Mouse (Mus musculus) MEL (cell line): ENCODE measurements around the gene Rhpn2. TPM values are rescaled to one million over a fixed set of nuclear protein-coding genes. Genes with fewer than 3 reads are reported as not detected.

Source experiments
- DNase-seq: peaks from one replicate; pipeline ENCODE4 v3.0.0; 2011; ENCODE audit warnings: low read depth, low spot score
- H3K27ac ChIP-seq: 2 replicates; pipeline ENCODE4 v1.5.1; 2012; ENCODE audit warnings: low read depth, mild to moderate bottlenecking, control low read depth, low read length, moderate library complexity; ENCODE audit not compliant: control insufficient read depth
- H3K27me3 ChIP-seq, 2 experiments: fragments of 150-350 bp in 1 of 2; sonication (generic) in 1 of 2; 2 replicates each; pipeline ENCODE4 v1.6.1; 2012; ENCODE audit warnings: low read length in 2 of 2, mild to moderate bottlenecking in 2 of 2, improper control_type of control experiment in 1 of 2, moderate library complexity in 1 of 2; ENCODE audit not compliant: insufficient read depth in 2 of 2, control insufficient read depth in 1 of 2
- H3K36me3 ChIP-seq, 2 experiments: 2 replicates each; pipeline ENCODE4 v1.6.1; 2012 to 2014; ENCODE audit warnings: low read length in 2 of 2, improper control_type of control experiment in 1 of 2, inconsistent platforms in 1 of 2, mild to moderate bottlenecking in 1 of 2; ENCODE audit not compliant: insufficient read depth in 2 of 2, control insufficient read depth in 1 of 2
- H3K4me1 ChIP-seq, 2 experiments: fragments of 150-350 bp in 1 of 2; sonication (generic) in 1 of 2; 2 replicates each; pipeline ENCODE4 v1.6.1; 2012; ENCODE audit warnings: low read length in 2 of 2, improper control_type of control experiment in 1 of 2, mild to moderate bottlenecking in 1 of 2; ENCODE audit not compliant: insufficient read depth in 2 of 2, control insufficient read depth in 1 of 2
- H3K4me3 ChIP-seq, 2 experiments: fragments of 150-350 bp in 1 of 2; sonication (generic) in 1 of 2; 2 replicates each; pipeline ENCODE4 v1.5.1; 2012; ENCODE audit warnings: low read depth in 2 of 2, low read length in 2 of 2, mild to moderate bottlenecking in 2 of 2, moderate library complexity in 2 of 2, control low read depth in 1 of 2, improper control_type of control experiment in 1 of 2; ENCODE audit not compliant: control insufficient read depth in 1 of 2, insufficient read depth in 1 of 2
- H3K79me2 ChIP-seq: 2 replicates; pipeline ENCODE4 v1.6.1; 2012; ENCODE audit warnings: mild to moderate bottlenecking, low read length, moderate library complexity; ENCODE audit not compliant: control insufficient read depth, poor library complexity, insufficient read depth
- H3K9ac ChIP-seq: 2 replicates; pipeline ENCODE4 v1.6.1; 2012; ENCODE audit warnings: low read depth, mild to moderate bottlenecking, control low read depth, low read length, moderate library complexity; ENCODE audit not compliant: control insufficient read depth, poor library complexity, severe bottlenecking
- H3K9me3 ChIP-seq: fragments of 150-350 bp; sonication (generic); replicated peaks from 2 replicates; pipeline ENCODE4 v1.6.1; 2012; ENCODE audit warnings: mild to moderate bottlenecking, low read length, improper control_type of control experiment, moderate library complexity; ENCODE audit not compliant: insufficient read depth
- BHLHE40 ChIP-seq: IDR thresholded peaks from 2 replicates; pipeline ENCODE4 v1.6.1; 2012; ENCODE audit warnings: low read depth, mild to moderate bottlenecking, inconsistent platforms, low read length, improper control_type of control experiment, borderline replicate concordance
- E2F4 ChIP-seq: IDR thresholded peaks from 2 replicates; pipeline ENCODE4 v1.6.1; 2011; ENCODE audit warnings: low read depth, low read length, improper control_type of control experiment, borderline replicate concordance
- EP300 ChIP-seq, 2 experiments: IDR thresholded peaks; 2 replicates each; pipeline ENCODE4 v1.6.1; 2011; ENCODE audit warnings: improper control_type of control experiment in 2 of 2, low read length in 2 of 2, low read depth in 1 of 2, mild to moderate bottlenecking in 1 of 2
- HCFC1 ChIP-seq: IDR thresholded peaks from 2 replicates; pipeline ENCODE4 v1.6.1; 2012; ENCODE audit warnings: low read depth, mild to moderate bottlenecking, inconsistent platforms, low read length, improper control_type of control experiment, moderate library complexity
- JUND ChIP-seq: IDR thresholded peaks from 2 replicates; pipeline ENCODE4 v1.6.1; 2011; ENCODE audit warnings: low read depth, mild to moderate bottlenecking, improper control_type of control experiment, low read length
- MAX ChIP-seq: IDR thresholded peaks from 2 replicates; pipeline ENCODE4 v1.6.1; 2011; ENCODE audit warnings: low read length, improper control_type of control experiment
- MAZ ChIP-seq: IDR thresholded peaks from 2 replicates; pipeline ENCODE4 v1.6.1; 2012; ENCODE audit warnings: low read depth, mild to moderate bottlenecking, inconsistent platforms, low read length, improper control_type of control experiment
- MXI1 ChIP-seq: IDR thresholded peaks from 2 replicates; pipeline ENCODE4 v1.6.1; 2011; ENCODE audit warnings: mild to moderate bottlenecking, low read depth, low read length, improper control_type of control experiment
- NRF1 ChIP-seq: IDR thresholded peaks from 2 replicates; pipeline ENCODE4 v1.6.1; 2014; ENCODE audit warnings: low read depth, mild to moderate bottlenecking, inconsistent platforms, low read length, improper control_type of control experiment, moderate library complexity; ENCODE audit not compliant: poor library complexity, insufficient read depth, severe bottlenecking
- SIN3A ChIP-seq: IDR thresholded peaks from 2 replicates; pipeline ENCODE4 v1.6.1; 2012; ENCODE audit warnings: low read length, improper control_type of control experiment, inconsistent platforms
- SMC3 ChIP-seq: IDR thresholded peaks from 2 replicates; pipeline ENCODE4 v1.6.1; 2011; ENCODE audit warnings: low read depth, low read length, improper control_type of control experiment
- ZC3H11A ChIP-seq: IDR thresholded peaks from 2 replicates; pipeline ENCODE4 v1.6.1; 2012; ENCODE audit warnings: low read depth, mild to moderate bottlenecking, inconsistent platforms, low read length, improper control_type of control experiment
- ZKSCAN1 ChIP-seq: IDR thresholded peaks from 2 replicates; pipeline ENCODE4 v1.6.1; 2012; ENCODE audit warnings: low read depth, mild to moderate bottlenecking, inconsistent platforms, low read length, improper control_type of control experiment, moderate library complexity
- ZNF384 ChIP-seq: IDR thresholded peaks from 2 replicates; pipeline ENCODE4 v1.6.1; 2012; ENCODE audit warnings: low read depth, mild to moderate bottlenecking, inconsistent platforms, low read length, improper control_type of control experiment
- polyA plus RNA-seq, 2 experiments: library from polyadenylated mRNA; stranded (reverse) in 1 of 2; unstranded in 1 of 2; fragments of >175 nt in 1 of 2; fragments of >200 nt in 1 of 2; gene quantifications; 2 replicates each; pipeline versions ENCODE4 v1.2.1 to v1.2.4; 2012; ENCODE audit warnings: low replicate concordance in 2 of 2, low read depth in 1 of 2; ENCODE audit not compliant: insufficient read length in 2 of 2, insufficient read depth in 1 of 2, missing spikeins in 1 of 2
- total RNA-seq: library from RNA; depleted of rRNA; stranded (reverse); fragments of 300-350 nt; gene quantifications from 2 replicates; pipeline ENCODE4 v1.2.3, GENCODE M21; 2012; rRNA removed

Gene Rhpn2
- 0.46 and 0.58 TPM in 2 replicates for total RNA-seq
- 1 to 10 TPM in 1 of 2 experiments, not detected in 1; 1.2 TPM for polyA plus RNA-seq

- Histone ChIP-seq H3K4me3 (peak within 1 kb of the TSS; percentile 61 to 87), H3K27ac (no peak within 1 kb of the TSS), H3K79me2 (no peaks in the 10 kb centered on the region), H3K36me3 (no peaks in the 10 kb centered on the region), H3K9me3 (no peaks in the 10 kb centered on the region), H3K27me3 (no peaks in the 10 kb centered on the region), H3K9ac (peak within 1 kb of the TSS; percentile 45), H3K4me1 (peaks cover 3 to 11% of the 10 kb centered on the region in 2 experiments; a peak in 2 of 4 replicates)
- DNase-seq: peak; percentile 99
- TF ChIP-seq SMC3 (peak; percentile 12; the same call in 1 of the 2 replicates), SIN3A (no peak), MAX (peak; percentile 30; the same call in 1 of the 2 replicates), MAZ (peak; percentile 73), HCFC1 (peak; percentile 26; the same call in 1 of the 2 replicates)
These were observed at the start of gene Rhpn2 for GRCm38 (mm10) chr7:35333692-35334526. Rhpn2 (plus strand) TSS chr7:35334170.

- no peaks in the 10 kb centered on the region for H3K4me1 ChIP-seq
- no peak for TF ChIP-seq MXI1
- TF ChIP-seq EP300 (IDR thresholded peaks at IDR 0.05; ENCODE audit: low read depth in 1 of 2, low read length in 2 of 2): no peak
- TF ChIP-seq NRF1: no peak
- TF ChIP-seq ZC3H11A: no peak
- no peak for TF ChIP-seq ZNF384
- no peak for TF ChIP-seq E2F4
- TF ChIP-seq BHLHE40: no peak
- TF ChIP-seq ZKSCAN1: no peak
- no peak for TF ChIP-seq HCFC1
- TF ChIP-seq SIN3A: no peak
- TF ChIP-seq JUND: no peak
- H3K4me3 ChIP-seq: no peak overlapping the region
- no peak for DNase-seq
- no peak overlapping the region for H3K9ac ChIP-seq
- no peaks in the 10 kb centered on the region for H3K27me3 ChIP-seq
- H3K36me3 ChIP-seq: peaks cover 0 to 2% of the 10 kb centered on the region in 2 experiments; a peak in 2 of 4 replicates
- H3K9me3 ChIP-seq: no peaks in the 10 kb centered on the region
- no peak overlapping the region for H3K27ac ChIP-seq
- no peaks in the 10 kb centered on the region for H3K79me2 ChIP-seq
These were observed 40.5 kb upstream of the Rhpn2 start for GRCm38 (mm10) chr7:35293464-35293863.
